Mouse (Mus musculus): ENCODE measurements around the gene Fam214a. TPM values are rescaled to one million over a fixed set of nuclear protein-coding genes. Genes with fewer than 3 reads are reported as not detected.

Fam214a gene
- polyA plus RNA-seq, 1 experiment from 2014 or later, result 17.4 TPM

GRCm38 (mm10) chr9:74951491-74951890, 1.2 kb upstream of the Fam214a start:
- peak; percentile 17 for DNase-seq (ENCODE audit: low spot score)

GRCm38 (mm10) chr9:74952106-74952505, 578 bp upstream of the Fam214a start:
- peak; percentile 14 for DNase-seq (ENCODE audit: low spot score)

- DNase-seq (ENCODE audit: low spot score), result peak; percentile 80
Observed at GRCm38 (mm10) chr9:74953265-74953958, 728 bp downstream of the Fam214a start.

- DNase-seq (ENCODE audit: low spot score), result no peak
Observed at GRCm38 (mm10) chr9:74953959-74954279, 1.2 kb downstream of the Fam214a start.

GRCm38 (mm10) chr9:74954387-74954786, 1.7 kb downstream of the Fam214a start:
- DNase-seq (ENCODE audit: low spot score), result no peak

GRCm38 (mm10) chr9:74960630-74961029, 7.9 kb downstream of the Fam214a start:
- DNase-seq (ENCODE audit: low spot score), result no peak

- DNase-seq (ENCODE audit: low spot score), result no peak
Observed at GRCm38 (mm10) chr9:74961073-74961575, 8.4 kb downstream of the Fam214a start.

- no peak for DNase-seq (ENCODE audit: low spot score)
Observed at GRCm38 (mm10) chr9:74963953-74964352, 11.3 kb downstream of the Fam214a start.

GRCm38 (mm10) chr9:74964866-74965384, 12.2 kb downstream of the Fam214a start:
- DNase-seq (ENCODE audit: low spot score), result peak; percentile 40

GRCm38 (mm10) chr9:74966200-74966599, 13.5 kb downstream of the Fam214a start:
- DNase-seq (ENCODE audit: low spot score), result no peak

GRCm38 (mm10) chr9:74968647-74969428, 16.2 kb downstream of the Fam214a start:
- DNase-seq (ENCODE audit: low spot score), result no peak

GRCm38 (mm10) chr9:74970591-74970990, 17.9 kb downstream of the Fam214a start:
- no peak for DNase-seq (ENCODE audit: low spot score)

GRCm38 (mm10) chr9:74971191-74971976, 18.7 kb downstream of the Fam214a start:
- DNase-seq (ENCODE audit: low spot score), result no peak

GRCm38 (mm10) chr9:74972736-74973135, 20.1 kb downstream of the Fam214a start:
- no peak for DNase-seq (ENCODE audit: low spot score)

GRCm38 (mm10) chr9:74973154-74973553, 20.5 kb downstream of the Fam214a start:
- no peak for DNase-seq (ENCODE audit: low spot score)

- no peak for DNase-seq (ENCODE audit: low spot score)
Observed at GRCm38 (mm10) chr9:74974758-74975157, 22.1 kb downstream of the Fam214a start.

- no peak for DNase-seq (ENCODE audit: low spot score)
Observed at GRCm38 (mm10) chr9:74975416-74975815, 22.7 kb downstream of the Fam214a start.

GRCm38 (mm10) chr9:74975911-74976563, 23.4 kb downstream of the Fam214a start:
- DNase-seq (ENCODE audit: low spot score), result peak; percentile 93

GRCm38 (mm10) chr9:74977251-74977650, 24.6 kb downstream of the Fam214a start:
- no peak for DNase-seq (ENCODE audit: low spot score)

GRCm38 (mm10) chr9:74977962-74978361, 25.3 kb downstream of the Fam214a start:
- no peak for DNase-seq (ENCODE audit: low spot score)

- no peak for DNase-seq (ENCODE audit: low spot score)
Observed at GRCm38 (mm10) chr9:74978868-74979267, 26.2 kb downstream of the Fam214a start.

All from thymus, postnatal 0 days (tissue).